Mouse (Mus musculus): Measurements from ENCODE around the gene B4galt5.

B4galt5 gene

DNA sequence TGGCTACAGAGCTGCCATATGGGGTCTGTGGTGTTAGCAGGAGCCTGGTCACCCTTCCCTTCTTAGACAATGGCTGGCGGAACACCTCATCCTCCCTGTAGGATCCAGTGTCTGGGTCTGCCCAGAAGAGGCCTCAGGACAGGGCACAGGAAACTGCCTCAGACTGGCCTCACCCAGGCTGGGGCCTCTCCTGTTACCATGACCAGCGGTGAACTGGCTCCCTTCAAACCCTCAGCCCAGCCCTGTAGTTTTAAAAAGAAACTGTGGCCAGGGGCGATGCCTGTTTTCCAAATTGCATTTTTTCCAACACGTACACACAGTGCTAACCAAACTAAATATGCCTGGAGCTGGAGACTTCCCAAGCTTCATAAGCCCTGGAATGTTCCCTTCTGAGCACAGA is 87.9 kb downstream of the B4galt5 start:
- no peak for DNase-seq (ENCODE audit: extremely low read depth, low read depth, low spot score)

GRCm38 (mm10) chr2:167257790-167258189 is 91.2 kb downstream of the B4galt5 start:
- DNase-seq (ENCODE audit: extremely low read depth, low read depth, low spot score) = no peak

DNA sequence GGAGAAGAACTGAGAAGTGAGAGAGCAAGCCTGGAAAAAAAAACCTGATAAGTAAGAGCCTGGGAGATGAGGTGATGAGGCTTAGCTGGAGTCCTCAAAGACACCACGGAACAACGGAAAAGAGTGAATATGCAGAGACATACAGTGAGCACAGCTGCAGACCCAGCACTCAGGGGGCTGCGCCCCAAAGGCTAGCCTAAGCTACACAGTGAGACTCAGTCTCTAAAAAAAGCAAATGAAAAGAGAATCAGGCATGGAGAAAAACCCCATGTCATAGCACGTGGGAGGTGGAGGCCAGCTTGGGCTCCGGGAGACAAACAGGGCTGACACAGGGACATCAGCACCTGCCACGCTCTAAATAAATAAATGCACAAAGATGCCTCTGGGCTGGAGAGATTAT is 94.2 kb downstream of the B4galt5 start:
- DNase-seq (ENCODE audit: extremely low read depth, low read depth, low spot score) = no peak

DNA sequence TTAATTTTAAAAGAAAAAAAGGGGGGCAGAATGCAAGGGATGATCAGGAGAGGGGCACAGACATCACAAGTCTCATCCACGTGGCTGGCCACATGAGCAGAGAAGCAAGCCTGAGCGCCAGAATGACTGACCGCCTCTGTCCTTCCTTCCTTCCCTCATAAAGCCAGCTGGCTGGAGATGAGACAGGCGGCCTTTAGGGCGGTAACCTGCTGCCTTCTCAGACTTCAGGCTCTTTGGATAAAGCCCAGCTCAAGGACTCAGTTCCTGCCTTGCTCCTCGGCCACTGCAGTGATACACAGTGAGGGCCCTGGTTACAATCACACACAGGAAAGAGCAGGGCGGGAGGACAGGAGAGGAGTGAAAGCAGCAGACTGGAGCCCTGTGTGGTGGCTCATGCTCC is 94.8 kb downstream of the B4galt5 start:
- DNase-seq (ENCODE audit: extremely low read depth, low read depth, low spot score) = no peak

DNA sequence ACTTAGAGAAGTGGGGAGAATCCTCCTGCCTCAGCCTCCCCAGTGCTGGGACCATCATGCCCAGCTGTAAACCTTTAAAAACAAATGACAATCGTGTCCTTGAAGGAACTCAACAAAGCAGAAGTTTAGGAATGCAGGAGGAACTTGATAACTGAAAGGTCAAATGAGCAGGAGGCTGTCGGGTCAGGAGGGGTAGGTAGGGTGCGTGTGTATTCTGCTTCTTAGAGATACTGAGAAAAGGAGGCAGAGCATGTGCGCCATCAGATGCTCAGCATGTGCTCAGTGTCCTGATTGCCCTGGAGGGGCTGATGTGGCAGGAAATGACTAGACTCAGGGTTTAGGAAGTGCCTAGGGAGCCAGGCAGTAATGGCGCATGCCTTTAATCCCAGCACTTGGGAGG is 95.5 kb downstream of the B4galt5 start:
- no peak for DNase-seq (ENCODE audit: extremely low read depth, low read depth, low spot score)

- DNase-seq (ENCODE audit: extremely low read depth, low read depth, low spot score) = no peak
Measured at GRCm38 (mm10) chr2:167252057-167252687, 96.8 kb downstream of the B4galt5 start.

DNA sequence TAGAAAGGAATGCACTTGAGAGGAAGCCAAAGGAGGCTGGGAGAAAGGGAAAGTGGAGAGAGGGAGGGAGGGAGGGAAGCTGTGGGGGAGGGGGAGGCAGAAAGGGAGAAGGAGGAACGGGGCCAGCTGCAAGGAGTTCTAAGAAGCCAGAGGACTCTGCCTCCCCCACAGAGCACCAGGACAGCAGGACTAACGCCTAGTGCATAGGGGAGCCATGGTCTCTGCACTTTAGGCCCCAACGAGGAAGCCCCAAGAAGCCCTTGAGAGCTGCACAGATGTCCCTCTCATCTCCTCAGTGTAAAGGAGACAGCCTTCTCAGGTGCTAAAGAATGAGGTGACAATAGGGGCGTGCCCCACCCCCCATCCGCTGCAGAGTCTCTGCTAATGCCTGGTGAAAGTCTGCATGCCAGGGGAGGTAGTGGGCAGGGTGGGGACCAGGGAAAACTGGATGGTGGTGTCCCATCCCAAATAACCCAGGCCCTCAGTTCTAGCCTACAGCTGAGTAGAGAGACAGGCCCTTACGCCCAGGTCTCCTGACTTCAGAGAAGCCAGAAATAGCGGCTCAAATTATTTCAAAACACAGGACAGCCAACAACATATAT is 98.1 kb downstream of the B4galt5 start:
- DNase-seq (ENCODE audit: extremely low read depth, low read depth, low spot score) = no peak

- DNase-seq (ENCODE audit: extremely low read depth, low read depth, low spot score) = no peak
Measured at GRCm38 (mm10) chr2:167250003-167250735, 98.8 kb downstream of the B4galt5 start.

- no peak for DNase-seq (ENCODE audit: extremely low read depth, low read depth, low spot score)
Measured at GRCm38 (mm10) chr2:167249591-167249990, 99.4 kb downstream of the B4galt5 start.
